Mouse (Mus musculus) neural tube, embryonic 14.5 days (tissue): Measurements from ENCODE around the gene Wwp2. TPM values are rescaled to one million over a fixed set of nuclear protein-coding genes. Genes with fewer than 3 reads are reported as not detected.
A peak's percentile ranks its signal among the peaks of the same experiment; 100 is the strongest.
"Not testable (repeated sequence)": the region's sequence is repeated elsewhere in the genome, so short reads cannot be mapped to it uniquely, and the experiment has no call there.

Source experiments
- ATAC-seq: fragments of 200-750 bp; cut with Nextera tagmentation; 2 replicates; pipeline ENCODE4 v1.8.0; 2017; ENCODE audit warnings: low read depth, mild to moderate bottlenecking, moderate TSS enrichment, moderate library complexity
- H3K27ac ChIP-seq: fragments of 300-500 bp; sonication (generic); 2 replicates; pipeline ENCODE4 v1.5.1; 2014; ENCODE audit warnings: low read depth, mild to moderate bottlenecking, control low read depth, low read length, moderate library complexity, mixed read lengths
- H3K27me3 ChIP-seq: fragments of 300-500 bp; sonication (generic); 2 replicates; pipeline ENCODE4 v1.6.1; 2014; ENCODE audit warnings: low read length; ENCODE audit not compliant: control insufficient read depth, insufficient read depth
- H3K36me3 ChIP-seq: fragments of 300-500 bp; sonication (generic); 2 replicates; pipeline ENCODE4 v1.6.1; 2014; ENCODE audit warnings: low read length, mixed read lengths; ENCODE audit not compliant: control insufficient read depth, insufficient read depth
- H3K4me1 ChIP-seq: fragments of 300-500 bp; sonication (generic); 2 replicates; pipeline ENCODE4 v1.6.1; 2014; ENCODE audit warnings: low read length; ENCODE audit not compliant: control insufficient read depth, insufficient read depth
- H3K4me2 ChIP-seq: fragments of 300-500 bp; sonication (generic); 2 replicates; pipeline ENCODE4 v1.6.1; 2014; ENCODE audit warnings: mild to moderate bottlenecking, low read depth, low read length, control low read depth
- H3K4me3 ChIP-seq: fragments of 300-500 bp; sonication (generic); 2 replicates; pipeline ENCODE4 v1.5.1; 2014; ENCODE audit warnings: low read depth, low read length, control low read depth, mixed read lengths
- H3K9ac ChIP-seq: fragments of 300-500 bp; sonication (generic); replicated peaks from 2 replicates; pipeline ENCODE4 v1.6.1; 2014; ENCODE audit warnings: low read depth, mild to moderate bottlenecking, control low read depth, low read length, mixed read lengths
- H3K9me3 ChIP-seq: fragments of 300-500 bp; sonication (generic); 2 replicates; pipeline ENCODE4 v1.6.1; 2016; ENCODE audit warnings: low read length; ENCODE audit not compliant: control insufficient read depth
- whole genome bisulfite sequencing: fragments of 180-500 bp; shearing (Covaris S2); extraction: QIAGEN DNeasy Blood & Tissue Kit; methylation state at CpG from one replicate; pipeline ENCODE4 v1.1.7; 2014; 5-methylcytosine and 5-hydroxymethylcytosine counted together
- polyA plus RNA-seq: library from polyadenylated mRNA; unstranded; fragments of >200 nt; fragmentation: Nextera tagmentation; extraction: Ambion mirVana; gene quantifications from 2 replicates; pipeline ENCODE4 v1.2.1, GENCODE M21; 2014

Gene Wwp2
- polyA plus RNA-seq, 1 experiment from 2014 or later, result 38.3 TPM

- not testable (repeated sequence) for H3K4me2 ChIP-seq, H3K9me3 ChIP-seq, H3K9ac ChIP-seq, ATAC-seq, H3K4me3 ChIP-seq, H3K27me3 ChIP-seq, H3K36me3 ChIP-seq, H3K4me1 ChIP-seq, H3K27ac ChIP-seq
- 83% methylated on average over 7 of the region's 7 CpGs for WGBS
Measured at GRCm38 (mm10) chr8:107476786-107477185, 40.6 kb downstream of the Wwp2 start.

DNA sequence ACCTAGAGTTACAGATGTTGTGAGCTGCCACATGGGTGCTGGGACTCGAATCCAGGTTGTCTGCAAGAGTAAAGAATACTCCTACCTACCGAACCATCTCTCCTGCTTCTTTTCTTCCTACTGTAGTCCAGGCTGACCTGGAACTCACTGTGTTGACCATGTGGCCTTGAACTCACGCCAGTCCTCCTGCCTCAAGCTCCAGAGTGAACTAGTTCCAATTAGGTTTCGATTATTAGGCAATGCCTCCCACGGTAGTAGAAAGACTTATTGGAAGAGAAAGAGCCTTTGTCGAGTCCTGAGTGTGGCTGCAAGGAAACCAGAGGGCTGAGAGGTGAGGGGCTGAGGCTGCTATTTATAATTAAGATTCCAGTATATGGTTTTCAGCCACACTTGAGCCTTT lies 42.6 kb downstream of the Wwp2 start:
- Histone ChIP-seq H3K4me2 (no peak overlapping the region), H3K4me1 (no peaks in the 10 kb centered on the region), H3K27ac (no peak overlapping the region), H3K27me3 (no peaks in the 10 kb centered on the region), H3K9me3 (no peaks in the 10 kb centered on the region), H3K36me3 (no peaks in the 10 kb centered on the region), H3K4me3 (no peak overlapping the region), H3K9ac (no peak overlapping the region)
- no peak for ATAC-seq
- WGBS, result 90% methylated on average over 6 of the region's 6 CpGs

- Histone ChIP-seq H3K36me3 (no peaks in the 10 kb centered on the region), H3K9ac (no peak overlapping the region), H3K4me3 (no peak overlapping the region), H3K9me3 (no peaks in the 10 kb centered on the region), H3K4me1 (no peaks in the 10 kb centered on the region), H3K27ac (no peak overlapping the region), H3K27me3 (no peaks in the 10 kb centered on the region), H3K4me2 (no peak overlapping the region)
- 96% methylated on average over 4 of the region's 4 CpGs for WGBS
- ATAC-seq, result no peak
Measured at GRCm38 (mm10) chr8:107480436-107480835, 44.3 kb downstream of the Wwp2 start.

DNA sequence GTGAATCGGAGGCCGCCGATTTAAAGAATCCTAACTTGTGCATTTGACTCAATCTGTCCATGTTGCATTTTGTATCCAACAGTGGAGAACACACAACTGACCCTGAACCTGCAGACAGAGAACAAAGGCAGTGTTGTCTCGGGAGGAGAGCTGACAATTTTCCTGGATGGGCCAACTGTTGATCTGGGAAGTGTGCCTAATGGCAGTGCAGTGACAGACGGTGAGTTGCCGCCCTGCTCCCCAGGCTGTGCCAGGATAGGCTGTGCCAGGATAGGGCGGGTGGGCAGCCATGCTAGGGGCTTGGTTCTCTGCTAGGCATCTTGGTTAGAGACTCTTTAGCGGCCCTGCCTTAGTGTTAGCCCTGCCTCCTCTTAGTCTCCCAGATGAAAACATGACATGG lies 47.1 kb downstream of the Wwp2 start:
- Histone ChIP-seq H3K27ac (no peak overlapping the region; the same call in 1 of the 2 replicates), H3K27me3 (no peaks in the 10 kb centered on the region), H3K36me3 (no peaks in the 10 kb centered on the region), H3K4me1 (no peaks in the 10 kb centered on the region), H3K9ac (no peak overlapping the region), H3K9me3 (no peaks in the 10 kb centered on the region), H3K4me3 (no peak overlapping the region), H3K4me2 (no peak overlapping the region)
- 65% methylated on average over 8 of the region's 8 CpGs for WGBS
- peak; percentile 69; the same call in 1 of the 2 replicates for ATAC-seq

GRCm38 (mm10) chr8:107484956-107485355 lies 48.8 kb downstream of the Wwp2 start:
- no peaks in the 10 kb centered on the region for H3K27me3 ChIP-seq
- no peaks in the 10 kb centered on the region for H3K9me3 ChIP-seq
- H3K27ac ChIP-seq, result no peak overlapping the region
- no peak overlapping the region for H3K4me3 ChIP-seq
- no peaks in the 10 kb centered on the region for H3K4me1 ChIP-seq
- no peak overlapping the region for H3K4me2 ChIP-seq
- no peak overlapping the region for H3K9ac ChIP-seq
- ATAC-seq, result no peak
- H3K36me3 ChIP-seq, result no peaks in the 10 kb centered on the region

DNA sequence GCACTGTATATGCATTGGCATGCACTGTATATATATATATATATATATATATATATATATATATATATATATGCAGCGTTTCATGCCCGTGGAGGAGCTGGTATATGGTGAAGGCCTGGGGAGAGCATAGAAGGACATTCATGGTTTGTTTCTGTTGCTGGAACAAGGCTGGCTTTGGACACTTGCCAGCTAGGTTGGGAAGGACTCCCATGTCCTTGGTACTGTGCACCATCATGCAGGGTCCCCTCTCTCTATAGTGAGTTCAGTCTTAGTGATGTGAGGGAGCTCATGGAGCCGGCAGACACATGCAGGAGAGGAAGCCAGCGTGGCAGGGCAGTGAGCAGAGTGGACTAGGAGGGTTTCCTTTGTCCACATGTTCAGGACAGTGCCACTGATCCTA lies 52.4 kb downstream of the Wwp2 start:
- Histone ChIP-seq H3K4me3 (no peak overlapping the region), H3K27ac (no peak overlapping the region), H3K9me3 (no peaks in the 10 kb centered on the region), H3K36me3 (no peaks in the 10 kb centered on the region), H3K9ac (no peak overlapping the region), H3K27me3 (no peaks in the 10 kb centered on the region), H3K4me1 (no peaks in the 10 kb centered on the region), H3K4me2 (no peak overlapping the region)
- ATAC-seq, result no peak
- 94% methylated on average over 4 of the region's 4 CpGs for WGBS

- no peak overlapping the region for H3K27ac ChIP-seq
- no peaks in the 10 kb centered on the region for H3K4me1 ChIP-seq
- H3K9ac ChIP-seq, result no peak overlapping the region
- H3K4me3 ChIP-seq, result no peak overlapping the region
- H3K36me3 ChIP-seq, result no peaks in the 10 kb centered on the region
- no peak overlapping the region for H3K4me2 ChIP-seq
- WGBS, result 85% methylated on average over 4 of the region's 4 CpGs
- H3K27me3 ChIP-seq, result no peaks in the 10 kb centered on the region
- no peak for ATAC-seq
- H3K9me3 ChIP-seq, result no peaks in the 10 kb centered on the region
Measured at GRCm38 (mm10) chr8:107489086-107489485, 52.9 kb downstream of the Wwp2 start.

DNA sequence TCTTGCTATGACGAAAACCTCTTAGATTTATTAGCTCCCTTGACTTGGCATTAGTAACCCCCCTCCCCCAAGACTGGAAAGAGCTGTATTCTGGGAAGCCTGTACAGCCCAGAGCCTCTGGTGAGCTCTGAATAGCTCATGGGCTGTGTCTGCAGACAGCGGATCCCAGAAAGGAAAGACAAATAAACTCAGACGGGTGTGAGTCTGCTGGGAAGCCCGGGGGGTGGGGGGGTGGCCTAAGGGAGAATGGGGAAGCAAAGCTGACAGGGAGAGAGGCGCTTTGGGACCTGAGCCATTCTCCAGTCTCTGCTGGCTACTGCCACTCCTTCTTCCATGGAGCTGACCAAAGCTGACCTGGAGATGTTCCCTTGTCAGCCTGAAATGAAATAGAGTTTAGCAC lies 53.8 kb downstream of the Wwp2 start:
- 25% methylated on average over 5 of the region's 5 CpGs for WGBS
- no peaks in the 10 kb centered on the region for H3K9me3 ChIP-seq
- H3K4me3 ChIP-seq, result no peak overlapping the region
- no peaks in the 10 kb centered on the region for H3K4me1 ChIP-seq
- H3K4me2 ChIP-seq, result no peak overlapping the region
- ATAC-seq, result no peak
- H3K9ac ChIP-seq, result no peak overlapping the region
- no peaks in the 10 kb centered on the region for H3K27me3 ChIP-seq
- no peak overlapping the region for H3K27ac ChIP-seq
- H3K36me3 ChIP-seq, result no peaks in the 10 kb centered on the region

GRCm38 (mm10) chr8:107490649-107491048 lies 54.5 kb downstream of the Wwp2 start:
- Histone ChIP-seq H3K9me3 (no peaks in the 10 kb centered on the region), H3K9ac (no peak overlapping the region), H3K4me3 (no peak overlapping the region), H3K4me1 (no peaks in the 10 kb centered on the region), H3K36me3 (no peaks in the 10 kb centered on the region), H3K27ac (no peak overlapping the region), H3K4me2 (no peak overlapping the region), H3K27me3 (no peaks in the 10 kb centered on the region)
- WGBS, result 83% methylated on average over 2 of the region's 2 CpGs
- no peak for ATAC-seq

DNA sequence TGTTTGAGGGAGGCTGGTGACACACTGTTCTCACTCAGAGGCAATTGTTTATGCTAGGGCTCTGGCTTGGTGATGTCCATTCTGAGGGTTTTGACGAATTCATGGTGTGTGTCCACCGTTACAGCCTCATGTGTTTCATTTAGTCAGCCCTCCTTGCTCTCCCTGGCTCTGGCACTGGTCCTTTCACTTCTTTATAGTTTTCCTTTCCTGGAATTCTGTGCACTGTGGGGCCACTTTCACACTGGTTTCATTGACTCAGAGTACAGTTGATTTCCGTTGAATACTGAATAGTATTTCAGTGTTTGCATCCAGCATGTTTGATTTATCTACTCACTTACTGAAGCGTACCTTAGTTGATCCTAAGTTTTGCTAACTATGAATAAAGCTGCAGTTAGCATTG lies 55.0 kb downstream of the Wwp2 start:
- Histone ChIP-seq H3K27ac (no peak overlapping the region), H3K4me1 (no peaks in the 10 kb centered on the region), H3K4me3 (no peak overlapping the region), H3K9ac (no peak overlapping the region), H3K9me3 (no peaks in the 10 kb centered on the region), H3K36me3 (no peaks in the 10 kb centered on the region), H3K4me2 (no peak overlapping the region), H3K27me3 (no peaks in the 10 kb centered on the region)
- 57% methylated on average over 4 of the region's 4 CpGs for WGBS
- ATAC-seq, result no peak
